Comparison of ENCODE assay signal across 9 mouse cellular contexts in genomic region chr5:111159628-111160321, GRCm38 (mm10).
DNase-seq lines count a peak whose midpoint lies in the region; ATAC-seq and TF ChIP-seq lines count a peak whose summit lies in the region.
"Had no signal": no experiment of that assay in that cellular context is flagged by ENCODE, and none has a peak within 500 bp of the region (broad histone marks: within the 10 kb centered on the region; RNA-seq: fewer than 3 reads in every experiment).

No protein-coding gene starts in this region.

- peak overlapping the region; percentile 22 for H3K27ac ChIP-seq in heart, embryonic 11.5 days (ENCODE audit: low read depth, low read length)
- no peak overlapping the region for H3K27ac ChIP-seq in MEL (ENCODE audit: control insufficient read depth, low read depth, low read length)
- H3K27ac ChIP-seq in hindbrain, embryonic 11.5 days (ENCODE audit: low read depth, low read length): no peak overlapping the region
- H3K27ac ChIP-seq in midbrain, embryonic 14.5 days (replicated peaks; ENCODE audit: low read depth, low read length): peak overlapping the region; percentile 37
- H3K27ac ChIP-seq in layer of hippocampus, adult 2 months: no peak overlapping the region

- no peak overlapping the region; the same call in 1 of the 2 replicates for H3K4me3 ChIP-seq in heart, embryonic 11.5 days (ENCODE audit: low read depth, low read length)
- no peak overlapping the region for H3K4me3 ChIP-seq in MEL (ENCODE audit: control insufficient read depth in 1 of 2, insufficient read depth in 1 of 2, low read depth in 2 of 2, low read length in 2 of 2)
- no peak overlapping the region for H3K4me3 ChIP-seq in hindbrain, embryonic 11.5 days (ENCODE audit: low read depth, low read length)
- H3K4me3 ChIP-seq in midbrain, embryonic 14.5 days (replicated peaks; ENCODE audit: low read depth, low read length): no peak overlapping the region
- no peak overlapping the region for H3K4me3 ChIP-seq in layer of hippocampus, adult 2 months
- H3K4me3 ChIP-seq: erythroblast, embryonic 14.5 days had no signal

- TF ChIP-seq RAD21 in MEL (IDR thresholded peaks at IDR 0.05; ENCODE audit: low read depth, low read length): no peak

- H3K36me3 ChIP-seq in heart, embryonic 11.5 days (ENCODE audit: control insufficient read depth, insufficient read depth, low read length): no peaks in the 10 kb centered on the region
- peaks cover 0 to 9% of the 10 kb centered on the region in 2 experiments; a peak in 2 of 4 replicates for H3K36me3 ChIP-seq in MEL (ENCODE audit: control insufficient read depth in 1 of 2, insufficient read depth in 2 of 2, low read length in 2 of 2)
- no peaks in the 10 kb centered on the region for H3K36me3 ChIP-seq in hindbrain, embryonic 11.5 days (ENCODE audit: control insufficient read depth, insufficient read depth, low read length)
- H3K36me3 ChIP-seq in midbrain, embryonic 14.5 days (ENCODE audit: control insufficient read depth, insufficient read depth, low read length): no peaks in the 10 kb centered on the region

- no peaks in the 10 kb centered on the region for H3K79me2 ChIP-seq in MEL (ENCODE audit: control insufficient read depth, insufficient read depth, low read length, poor library complexity)

- ATAC-seq in heart, embryonic 11.5 days (replicated peaks; ENCODE audit: insufficient number of reproducible peaks, low FRiP score, low TSS enrichment): 0 out of 2 replicates have a peak, but pooled peaks have one; percentile 22
- no peak for ATAC-seq in hindbrain, embryonic 11.5 days (ENCODE audit: low FRiP score)
- ATAC-seq in midbrain, embryonic 14.5 days (ENCODE audit: low FRiP score, low TSS enrichment): no peak; the same call in 1 of the 2 replicates

- no peak for TF ChIP-seq EP300 in MEL (IDR thresholded peaks at IDR 0.05; ENCODE audit: low read depth in 1 of 2, low read length in 2 of 2)

- intact Hi-C loops in heart, postnatal 14 days (cut with DNase I): loop anchor here (5.0 kb wide), 1 partner anchor 47 kb away; no protein-coding TSS in a partner anchor

- no peak overlapping the region for H3K9ac ChIP-seq in heart, embryonic 11.5 days (ENCODE audit: low read depth, low read length)
- H3K9ac ChIP-seq in MEL (ENCODE audit: control insufficient read depth, low read depth, low read length, poor library complexity, severe bottlenecking): no peak overlapping the region
- no peak overlapping the region for H3K9ac ChIP-seq in hindbrain, embryonic 11.5 days (ENCODE audit: low read depth, low read length)
- H3K9ac ChIP-seq in midbrain, embryonic 14.5 days (replicated peaks; ENCODE audit: low read length): no peak overlapping the region; the same call in 1 of the 2 replicates

- 28% methylated on average over 23 of the region's 23 CpGs for WGBS in heart, embryonic 11.5 days (ENCODE audit: insufficient replicate concordance)
- WGBS in hindbrain, embryonic 11.5 days: 54% methylated on average over 23 of the region's 23 CpGs
- WGBS in midbrain, embryonic 14.5 days: 25% methylated on average over 23 of the region's 23 CpGs

- no peak for TF ChIP-seq POLR2A in MEL (IDR thresholded peaks at IDR 0.05; ENCODE audit: control insufficient read depth in 1 of 2, insufficient read depth in 1 of 2, low read depth in 1 of 2, low read length in 2 of 2, poor library complexity in 1 of 2)

- peaks cover 14% of the 10 kb centered on the region for H3K27me3 ChIP-seq in heart, embryonic 11.5 days (ENCODE audit: control insufficient read depth, insufficient read depth, low read length)
- no peaks in the 10 kb centered on the region for H3K27me3 ChIP-seq in MEL (ENCODE audit: control insufficient read depth in 1 of 2, insufficient read depth in 2 of 2, low read length in 2 of 2)
- no peaks in the 10 kb centered on the region for H3K27me3 ChIP-seq in hindbrain, embryonic 11.5 days (ENCODE audit: control insufficient read depth, insufficient read depth, low read length)
- H3K27me3 ChIP-seq in midbrain, embryonic 14.5 days (ENCODE audit: control insufficient read depth, insufficient read depth, low read length): no peaks in the 10 kb centered on the region

- H3K9me3 ChIP-seq in heart, embryonic 11.5 days (replicated peaks; ENCODE audit: control insufficient read depth, low read length): no peaks in the 10 kb centered on the region
- H3K9me3 ChIP-seq in MEL (replicated peaks; ENCODE audit: insufficient read depth, low read length): no peaks in the 10 kb centered on the region
- H3K9me3 ChIP-seq in hindbrain, embryonic 11.5 days (ENCODE audit: control insufficient read depth, low read length): no peaks in the 10 kb centered on the region
- H3K9me3 ChIP-seq in midbrain, embryonic 14.5 days (ENCODE audit: control insufficient read depth, low read length): no peaks in the 10 kb centered on the region

- peak overlapping the region; percentile 50 for H3K4me2 ChIP-seq in heart, embryonic 11.5 days
- H3K4me2 ChIP-seq in hindbrain, embryonic 11.5 days (replicated peaks; ENCODE audit: low read depth, low read length): no peak overlapping the region; the same call in 1 of the 2 replicates
- peak overlapping the region; percentile 31 for H3K4me2 ChIP-seq in midbrain, embryonic 14.5 days (ENCODE audit: low read length)

- peaks cover 19% of the 10 kb centered on the region for H3K4me1 ChIP-seq in heart, embryonic 11.5 days (ENCODE audit: control insufficient read depth, insufficient read depth, low read length)
- H3K4me1 ChIP-seq in MEL (ENCODE audit: control insufficient read depth in 1 of 2, insufficient read depth in 2 of 2, low read length in 2 of 2): peaks cover 0 to 11% of the 10 kb centered on the region in 2 experiments; a peak in 2 of 4 replicates
- peaks cover 19% of the 10 kb centered on the region for H3K4me1 ChIP-seq in hindbrain, embryonic 11.5 days (replicated peaks; ENCODE audit: control insufficient read depth, insufficient read depth, low read length)
- H3K4me1 ChIP-seq in midbrain, embryonic 14.5 days (ENCODE audit: control insufficient read depth, insufficient read depth, low read length): peaks cover 82% of the 10 kb centered on the region

- DNase-seq in heart, postnatal 14 days: no peak
- DNase-seq in MEL (ENCODE audit: low read depth, low spot score): peak; percentile 21
- DNase-seq in hindbrain, embryonic 11.5 days (ENCODE audit: low spot score): peak; percentile 57
- peak; percentile 59 for DNase-seq in midbrain, embryonic 14.5 days
- DNase-seq in layer of hippocampus, adult 2 months (ENCODE audit: low spot score in 2 of 2): no peak
- no peak for DNase-seq in layer of hippocampus, adult 18-20 months (ENCODE audit: low spot score in 2 of 2)
- no peak for DNase-seq in urinary bladder, postnatal 4 days (ENCODE audit: low spot score in 2 of 2)

- no peak for TF ChIP-seq CTCF in MEL (IDR thresholded peaks at IDR 0.05 in 2 of 3, conservative IDR thresholded peaks at IDR 0.05 in 1 of 3; ENCODE audit: control insufficient read depth in 1 of 3, insufficient read depth in 1 of 3, low read depth in 2 of 3, low read length in 3 of 3, poor library complexity in 1 of 3, severe bottlenecking in 1 of 3)
- TF ChIP-seq CTCF in layer of hippocampus, adult 2 months (conservative IDR thresholded peaks at IDR 0.05): no peak

TF ChIP-seq in MEL, 35 proteins besides CTCF, POLR2A, EP300 and RAD21:
- peak; percentile 58; the same call in 1 of the 2 replicates for TF ChIP-seq MAFK (IDR thresholded peaks at IDR 0.05; ENCODE audit: borderline replicate concordance, low read depth, low read length)
- TF ChIP-seq TAL1 (IDR thresholded peaks at IDR 0.05; ENCODE audit: low read length): peak; percentile 47
- TF ChIP-seq POLR2AphosphoS5 (IDR thresholded peaks at IDR 0.05; ENCODE audit: borderline replicate concordance, low read depth, low read length): no peak
- TF ChIP-seq CHD1 (IDR thresholded peaks at IDR 0.05; ENCODE audit: low read depth, low read length): no peak
- TF ChIP-seq ETS1 (IDR thresholded peaks at IDR 0.05; ENCODE audit: low read depth, low read length): 0 out of 2 replicates have a peak, but pooled peaks have one; percentile 16

Comparison
In these comparisons a context has a peak if more than half of its experiments do, and no peak if none do; other contexts are left out.
1. H3K27ac ChIP-seq: peak in heart, embryonic 11.5 days (single experiment) and midbrain, embryonic 14.5 days (single experiment); none in MEL (single experiment), hindbrain, embryonic 11.5 days (single experiment) and layer of hippocampus, adult 2 months (single experiment).
2. DNase-seq: peak in MEL (single experiment), hindbrain, embryonic 11.5 days (single experiment) and midbrain, embryonic 14.5 days (single experiment); none in heart, postnatal 14 days (0 of 2), layer of hippocampus, adult 2 months (0 of 2), layer of hippocampus, adult 18-20 months (0 of 2) and urinary bladder, postnatal 4 days (0 of 2).